Mouse (Mus musculus) urinary bladder, postnatal 0 days (tissue): ENCODE results near the gene 1700003F12Rik. TPM values are rescaled to one million over a fixed set of nuclear protein-coding genes. Genes with fewer than 3 reads are reported as not detected.

Experiments used
- polyA plus RNA-seq: library from polyadenylated mRNA; unstranded; fragments of >200 nt; fragmentation: Nextera tagmentation; extraction: Ambion mirVana; gene quantifications from 2 replicates; pipeline ENCODE4 v1.2.1, GENCODE M21; 2015

Gene 1700003F12Rik
- polyA plus RNA-seq, result 1.1 and 1.3 TPM in 2 replicates

DNA sequence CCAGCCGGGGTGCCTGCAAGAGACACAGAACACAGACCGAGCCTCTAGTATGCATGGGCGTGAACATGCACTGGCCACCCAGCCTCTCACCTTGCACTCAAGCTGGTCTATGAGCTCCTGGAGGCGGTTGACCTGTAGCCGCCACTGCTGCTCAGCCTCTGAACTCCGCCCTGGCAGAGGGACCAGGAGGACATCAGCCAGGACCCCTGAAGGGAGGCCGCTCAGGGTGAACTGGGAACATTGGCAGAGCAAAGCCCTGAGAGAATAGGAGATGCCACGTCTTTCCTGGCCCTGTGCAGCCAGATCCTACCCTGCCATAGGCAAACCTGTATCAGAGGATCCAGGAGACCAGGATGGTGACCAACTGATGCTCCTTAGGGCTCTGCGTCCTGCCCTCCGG lies at the start of gene 1700003F12Rik:
Gene 1700003F12Rik (plus strand): TSS at position 375 of the 400 bp plus-strand sequence.

DNA sequence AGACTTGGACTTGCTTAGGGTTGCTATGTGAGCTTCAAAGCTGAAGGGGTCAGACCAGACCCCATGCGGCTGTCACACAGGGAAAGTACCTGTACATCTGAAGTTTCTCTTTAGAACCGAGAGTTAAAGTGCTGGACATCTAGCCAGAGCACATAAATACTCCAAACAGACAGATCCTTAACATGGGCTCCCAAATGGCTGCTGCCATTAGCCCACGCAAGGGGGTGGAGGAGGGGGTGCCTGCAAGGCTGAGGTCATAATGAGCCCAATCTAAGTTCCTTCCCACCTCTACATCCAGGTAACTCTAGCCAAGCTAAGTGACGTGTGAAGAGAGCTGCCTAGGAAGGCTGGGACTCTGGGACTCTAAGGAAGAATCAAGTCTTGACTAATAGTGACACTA lies 4.6 kb downstream of the 1700003F12Rik start, which contains the start of gene Actl10:
Gene Actl10 (plus strand): TSS at position 301 of the 400 bp plus-strand sequence.

DNA sequence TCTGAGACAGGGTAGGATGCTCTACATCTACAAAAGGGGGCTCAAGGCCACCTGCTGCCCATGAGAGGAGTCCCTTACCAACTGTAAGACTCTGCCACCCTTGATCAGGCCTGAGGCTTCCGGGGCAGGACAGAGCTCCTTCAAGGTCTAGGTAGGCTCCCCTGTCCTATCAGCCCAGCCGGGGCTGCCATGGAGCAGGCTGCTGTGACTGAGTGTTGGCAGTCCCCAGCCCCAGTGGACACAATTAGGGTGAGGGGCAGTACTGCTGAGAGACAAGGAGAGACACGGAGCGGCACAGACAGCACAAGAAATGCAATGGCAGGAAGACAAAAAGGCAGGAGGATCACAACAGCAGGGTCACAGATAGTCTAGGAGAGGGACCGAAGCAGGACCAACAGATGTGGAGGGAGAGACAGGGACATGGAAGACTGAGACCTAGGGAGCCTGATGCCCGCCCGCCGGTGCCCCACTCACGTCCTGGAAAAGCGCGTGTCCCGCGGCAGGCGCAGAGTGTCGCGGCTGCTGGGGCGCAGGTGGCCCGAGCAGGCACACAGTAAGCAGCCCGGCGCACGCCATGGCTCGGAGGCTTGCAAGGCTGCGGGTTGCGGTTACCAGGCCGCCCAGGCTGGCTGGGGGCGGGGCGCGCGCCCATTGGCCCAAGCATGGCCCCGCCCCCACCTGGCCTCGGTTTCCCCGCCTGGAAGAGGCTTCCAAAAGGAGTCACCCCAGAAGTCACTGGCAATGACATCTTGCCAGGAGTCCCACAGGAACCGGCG lies 11.6 kb downstream of the 1700003F12Rik start, which contains the start of gene Necab3:
Gene Necab3 (minus strand): TSS at position 627 of the 776 bp plus-strand sequence.

DNA sequence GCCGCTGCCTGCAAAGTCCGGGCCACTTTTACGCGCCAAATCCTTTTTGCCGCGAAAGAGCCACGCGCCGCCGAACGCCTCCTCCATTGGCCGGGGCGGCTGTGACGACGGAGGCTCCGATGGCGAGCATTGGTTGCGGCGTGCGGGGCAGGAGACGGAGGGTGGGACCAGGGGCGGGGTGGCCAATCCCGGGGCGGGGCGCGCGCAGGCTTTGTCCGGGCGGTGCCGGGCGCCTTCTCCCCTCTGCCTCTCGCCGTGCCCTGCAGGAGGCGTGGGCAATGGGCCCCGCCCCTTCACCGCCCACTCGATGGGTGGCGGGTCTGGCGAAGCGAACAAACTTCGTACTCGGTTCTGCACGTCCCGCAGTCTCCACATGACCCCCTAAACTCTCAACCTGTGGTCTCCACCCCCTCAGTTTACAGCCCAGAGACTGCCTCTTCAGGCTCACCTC lies 23.0 kb downstream of the 1700003F12Rik start, which contains the start of gene E2f1:
Gene E2f1 (minus strand): TSS at position 57 of the 451 bp plus-strand sequence.

Other genes starting within 250 kb of the 1700003F12Rik start
- gene Bpifb9b, start 239.9 kb upstream of the 1700003F12Rik start, polyA plus RNA-seq, result not detected in 2 replicates
- 8.0 and 11.6 TPM in 2 replicates for gene Cdk5rap1, start 174.1 kb upstream of the 1700003F12Rik start, polyA plus RNA-seq
- 11.9 and 12.6 TPM in 2 replicates for gene Snta1, start 139.0 kb upstream of the 1700003F12Rik start, polyA plus RNA-seq
- gene Cbfa2t2, start 110.6 kb upstream of the 1700003F12Rik start, polyA plus RNA-seq, result 13.3 and 13.4 TPM in 2 replicates
- not detected in 2 replicates for gene Actl10, start 4.7 kb downstream of the 1700003F12Rik start, polyA plus RNA-seq
- 0.49 and 0.59 TPM in 2 replicates for gene Necab3, start 11.8 kb downstream of the 1700003F12Rik start, polyA plus RNA-seq
- 7.3 and 9.6 TPM in 2 replicates for gene E2f1, start 22.8 kb downstream of the 1700003F12Rik start, polyA plus RNA-seq
- gene Pxmp4, start 56.6 kb downstream of the 1700003F12Rik start, polyA plus RNA-seq, result 46.1 and 47.0 TPM in 2 replicates
- gene Zfp341, start 66.2 kb downstream of the 1700003F12Rik start, polyA plus RNA-seq, result 0.43 and 0.70 TPM in 2 replicates
- gene 4930519P11Rik, start 66.4 kb downstream of the 1700003F12Rik start, polyA plus RNA-seq, result 0.47 TPM in 1 of 2 replicates, not detected in the other
- gene Chmp4b, start 104.6 kb downstream of the 1700003F12Rik start, polyA plus RNA-seq, result 31.9 and 33.5 TPM in 2 replicates
- gene Gm14214, start 222.9 kb downstream of the 1700003F12Rik start, polyA plus RNA-seq, result not detected in 2 replicates
- gene Raly, start 244.0 kb downstream of the 1700003F12Rik start, polyA plus RNA-seq, result 41.3 and 52.4 TPM in 2 replicates
- 0.41 TPM in 1 of 2 replicates, not detected in the other for gene a, start 244.3 kb downstream of the 1700003F12Rik start, polyA plus RNA-seq